Mouse (Mus musculus) cerebellum, postnatal 10 days (tissue): ENCODE data around the gene Polr2a.

Source experiments
- DNase-seq, 2 experiments: peaks; one replicate each; pipeline ENCODE4 v3.0.0; 2021; ENCODE audit warnings: mixed read lengths in 2 of 2

Gene Polr2a

DNA sequence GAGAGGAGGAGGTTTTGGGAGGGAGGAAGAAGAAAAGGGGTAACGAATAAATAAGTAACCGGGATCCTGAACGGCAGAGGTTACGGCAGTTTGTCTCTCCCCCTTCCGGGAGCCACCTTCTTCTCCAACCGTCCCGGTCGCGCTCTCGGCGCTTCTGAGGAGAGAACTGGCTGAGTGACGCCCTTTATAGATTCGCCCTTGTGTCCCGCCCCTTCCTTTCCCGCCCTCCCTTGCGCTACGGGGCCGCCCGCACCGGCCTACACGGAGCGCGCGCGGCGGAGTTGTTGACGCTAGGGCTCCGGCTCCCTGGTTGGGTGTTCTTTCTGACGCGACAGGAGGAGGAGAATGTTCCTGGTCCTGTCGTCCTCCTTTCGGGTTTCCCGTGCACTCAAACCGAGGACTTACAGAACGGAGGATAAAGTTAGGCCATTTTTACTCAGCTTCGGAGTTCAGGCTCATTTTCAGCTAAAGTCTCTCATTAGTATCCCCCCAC is at the start of gene Polr2a:
TSS of gene Polr2a (minus strand) at position 160 of the 493 bp plus-strand sequence.
- peak; percentile 98 to 99 for DNase-seq

DNA sequence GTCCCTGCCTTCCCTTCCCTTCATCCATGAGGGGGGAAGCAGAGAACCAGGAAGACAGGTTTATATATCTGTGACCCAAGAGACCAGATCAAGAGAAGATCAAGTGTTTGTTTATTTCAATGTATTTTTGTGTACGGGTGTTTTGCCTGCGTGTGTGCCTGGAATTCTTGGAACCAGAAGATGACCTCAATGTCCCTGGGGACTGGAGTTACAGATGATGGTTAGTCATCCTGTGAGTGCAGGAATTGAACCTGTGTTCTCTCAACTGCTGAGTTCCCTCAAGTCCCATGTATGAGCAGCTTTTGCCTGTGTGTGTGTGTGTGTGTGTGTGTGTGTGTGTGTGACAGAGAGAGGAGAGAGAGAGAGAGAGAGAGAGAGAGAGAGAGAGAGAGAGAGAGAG is 49.2 kb upstream of the Polr2a start:
- no peak for DNase-seq

- DNase-seq, result no peak
These were observed 47.9 kb upstream of the Polr2a start for GRCm38 (mm10) chr11:69806378-69806777.

- no peak for DNase-seq
These were observed 46.8 kb upstream of the Polr2a start, which contains the start of gene Tmem102 for GRCm38 (mm10) chr11:69804972-69805909. Gene Tmem102, minus strand, starts transcription at chr11:69805624.

DNA sequence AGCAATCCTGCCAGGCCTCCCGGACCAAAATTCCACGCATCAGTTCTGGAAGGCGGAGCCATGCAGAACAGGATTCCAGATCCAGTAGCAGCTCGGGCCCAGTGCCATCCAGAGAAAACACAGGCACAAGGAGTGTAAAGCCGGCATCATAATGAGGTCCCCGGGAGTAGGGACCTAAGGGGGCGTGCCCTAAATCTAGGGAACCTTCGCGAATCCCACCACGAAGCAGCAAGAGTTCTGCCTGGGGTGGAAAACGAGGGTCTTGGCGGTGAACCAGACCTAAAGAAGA is 46.2 kb upstream of the Polr2a start:
- peak in 1 of 2 experiments; percentile 45 for DNase-seq

GRCm38 (mm10) chr11:69803786-69804651 is 45.6 kb upstream of the Polr2a start:
- DNase-seq, result peak; percentile 68 to 70

DNA sequence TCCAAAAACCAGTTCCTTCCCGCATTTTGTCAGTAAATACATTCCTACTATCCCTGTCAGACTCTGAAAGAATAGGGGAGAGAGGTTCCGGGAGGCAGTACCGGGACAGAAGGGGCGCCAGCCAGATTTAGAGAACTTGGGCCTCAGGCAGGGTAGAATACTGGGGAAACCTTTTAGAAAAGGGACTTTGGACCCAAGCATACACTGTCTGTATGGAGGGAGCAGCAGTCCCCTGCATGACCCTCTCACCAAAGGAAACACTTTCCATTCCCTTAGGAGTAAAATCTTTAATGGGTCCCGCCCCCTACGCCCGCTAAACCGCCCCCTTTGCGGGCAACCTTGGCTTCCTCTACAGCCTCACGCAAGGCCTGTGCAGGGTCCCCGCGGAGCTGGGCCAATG is 44.9 kb upstream of the Polr2a start:
- DNase-seq, result peak in 1 of 2 experiments; percentile 31

GRCm38 (mm10) chr11:69802648-69803105 is 44.2 kb upstream of the Polr2a start:
- peak; percentile 90 to 96 for DNase-seq

DNA sequence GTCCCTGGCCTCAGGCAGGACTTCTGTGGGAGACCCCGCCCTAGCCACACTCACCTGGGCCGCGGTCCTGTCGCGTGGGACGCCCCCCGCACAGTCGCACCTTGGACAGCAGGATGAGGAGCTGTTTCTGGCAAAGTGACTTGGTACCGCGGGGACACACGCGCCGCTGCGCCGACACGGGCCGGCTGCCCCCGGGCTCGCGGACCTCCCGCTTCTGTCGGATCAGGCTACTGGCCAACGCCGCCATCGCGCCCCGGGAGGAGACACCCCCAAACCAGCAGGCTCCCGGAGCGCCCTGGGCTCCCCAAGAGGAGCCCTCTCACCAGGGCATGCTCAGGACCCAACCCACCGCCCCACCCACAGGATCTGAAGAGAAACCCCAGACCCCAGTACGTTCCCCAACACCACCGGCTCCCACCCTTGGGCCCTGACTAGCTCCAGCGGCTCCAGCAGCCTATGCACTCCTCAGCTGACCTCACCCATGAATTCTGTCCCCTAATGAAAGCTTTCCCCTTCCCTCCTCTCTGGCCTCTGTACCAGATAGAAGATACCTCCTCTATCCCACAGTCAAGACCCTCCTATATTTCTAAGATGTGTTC is 43.0 kb upstream of the Polr2a start, which contains the start of gene Fgf11:
TSS of gene Fgf11 (minus strand) at position 479 of the 599 bp plus-strand sequence.
- DNase-seq, result peak; percentile 43 to 56

DNA sequence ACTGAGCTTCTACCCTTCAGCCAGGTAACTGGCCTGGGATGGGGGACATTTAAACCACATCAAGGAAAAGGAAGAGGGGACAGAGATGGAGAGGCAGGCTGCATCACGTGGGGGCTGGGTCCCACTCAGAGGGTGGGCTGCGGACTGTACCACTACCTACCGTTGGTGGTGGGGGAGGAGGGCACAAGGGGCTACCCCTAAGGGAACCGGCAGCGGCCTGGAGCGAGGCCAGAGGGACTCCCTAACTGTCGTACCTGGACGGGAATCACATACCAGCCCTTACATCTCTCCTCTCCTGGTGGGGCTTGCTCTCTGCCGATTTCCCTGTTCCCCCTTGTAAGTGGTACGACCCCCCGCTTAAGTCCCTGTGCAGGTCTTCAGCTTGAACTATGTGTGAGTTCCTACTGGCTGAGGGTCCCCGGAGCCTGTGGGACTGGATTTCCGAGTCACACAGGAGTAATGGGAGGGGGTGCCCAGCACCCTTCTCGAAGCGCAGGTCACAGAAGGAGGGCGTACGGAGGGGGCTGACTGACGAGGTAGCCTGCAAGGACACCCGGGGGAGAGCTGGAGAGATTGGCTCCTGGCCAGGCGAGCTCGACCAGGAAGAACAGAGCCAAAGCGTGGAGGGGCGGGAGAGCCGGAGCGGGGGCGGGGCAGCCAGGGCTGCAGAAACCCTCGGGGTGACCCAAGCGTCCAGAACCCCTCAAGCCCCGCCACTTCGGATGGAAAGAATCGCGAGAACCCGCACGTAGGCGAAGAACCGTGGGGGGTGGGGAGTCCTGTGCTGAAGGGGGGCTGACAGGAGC is 42.2 kb upstream of the Polr2a start:
- DNase-seq, result peak; percentile 87 to 90

DNA sequence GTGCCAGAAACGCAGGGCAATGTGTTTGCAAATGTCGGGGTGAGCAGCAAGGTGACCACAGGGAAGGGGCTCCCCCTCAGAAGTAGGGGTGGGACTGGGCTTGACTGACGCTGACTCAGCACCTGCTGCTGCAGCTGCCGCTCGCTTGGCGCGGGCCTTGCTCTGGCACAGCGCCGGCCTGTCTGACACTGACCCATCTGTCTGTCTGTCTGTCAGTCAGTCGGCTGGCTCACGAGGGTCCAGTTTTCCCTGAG is 41.6 kb upstream of the Polr2a start:
- peak; percentile 90 to 92 for DNase-seq

GRCm38 (mm10) chr11:69799394-69800137 is 41.1 kb upstream of the Polr2a start:
- DNase-seq, result peak; percentile 64 to 67

DNA sequence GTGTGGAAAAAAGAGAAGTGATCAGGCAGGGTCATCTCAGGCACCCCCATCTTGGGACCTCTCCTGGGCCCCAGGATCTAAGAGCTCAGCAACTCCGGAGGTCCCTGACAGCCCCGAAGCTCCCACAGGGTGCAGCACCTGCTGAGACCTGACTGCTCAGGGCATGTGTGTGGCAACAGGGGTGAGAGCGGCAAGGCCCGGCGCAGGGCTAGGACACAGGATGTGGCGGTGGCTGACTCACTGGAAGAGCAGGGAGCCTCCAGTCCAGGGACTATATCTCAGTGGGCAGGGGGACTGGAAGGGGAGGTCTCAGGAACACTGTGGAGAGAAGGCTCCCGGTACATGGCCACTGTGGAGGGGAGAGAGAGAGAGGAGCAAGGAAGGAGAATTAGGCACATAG is 39.5 kb upstream of the Polr2a start:
- DNase-seq, result no peak

GRCm38 (mm10) chr11:69795983-69796435 is 37.6 kb upstream of the Polr2a start:
- peak in 1 of 2 experiments; percentile 44 for DNase-seq

- peak; percentile 94 to 96 for DNase-seq
These were observed 36.9 kb upstream of the Polr2a start, which contains the start of gene Chrnb1 for GRCm38 (mm10) chr11:69795168-69795982. Gene Chrnb1, minus strand, starts transcription at chr11:69795943.

GRCm38 (mm10) chr11:69793429-69793828 is 35.0 kb upstream of the Polr2a start:
- no peak for DNase-seq

GRCm38 (mm10) chr11:69791420-69791819 is 33.0 kb upstream of the Polr2a start:
- DNase-seq, result no peak

GRCm38 (mm10) chr11:69789431-69789830 is 31.0 kb upstream of the Polr2a start:
- no peak for DNase-seq

- DNase-seq, result no peak
These were observed 28.9 kb upstream of the Polr2a start for GRCm38 (mm10) chr11:69787306-69787705.

- DNase-seq, result no peak
These were observed 26.4 kb upstream of the Polr2a start for GRCm38 (mm10) chr11:69784793-69785272.
